Mouse (Mus musculus) intestine, embryonic 16.5 days (tissue): ENCODE results near the gene Nkx3-2. TPM values are rescaled to one million over a fixed set of nuclear protein-coding genes. Genes with fewer than 3 reads are reported as not detected.
A peak's percentile ranks its signal among the peaks of the same experiment; 100 is the strongest.

Experiments used
- ATAC-seq: fragments of 200-750 bp; cut with Nextera tagmentation; 2 replicates; pipeline ENCODE4 v1.8.0; 2017; ENCODE audit warnings: moderate TSS enrichment, moderate library complexity
- H3K27ac ChIP-seq: fragments of 300-500 bp; sonication (generic); 2 replicates; pipeline ENCODE4 v1.5.1; 2014; ENCODE audit warnings: mild to moderate bottlenecking, low read length
- H3K27me3 ChIP-seq: fragments of 300-500 bp; sonication (generic); replicated peaks from 2 replicates; pipeline ENCODE4 v1.6.1; 2014; ENCODE audit warnings: low read length, control low read depth, mixed read lengths; ENCODE audit not compliant: control insufficient read depth, insufficient read depth
- H3K36me3 ChIP-seq: fragments of 300-500 bp; sonication (generic); 2 replicates; pipeline ENCODE4 v1.6.1; 2014; ENCODE audit warnings: low read length, control low read depth; ENCODE audit not compliant: control insufficient read depth, insufficient read depth
- H3K4me1 ChIP-seq: fragments of 300-500 bp; sonication (generic); 2 replicates; pipeline ENCODE4 v1.6.1; 2014; ENCODE audit warnings: low read length, control low read depth, mixed read lengths; ENCODE audit not compliant: control insufficient read depth, insufficient read depth
- H3K4me2 ChIP-seq: fragments of 300-500 bp; sonication (generic); 2 replicates; pipeline ENCODE4 v1.6.1; 2014; ENCODE audit warnings: low read depth, low read length, control low read depth
- H3K4me3 ChIP-seq: fragments of 300-500 bp; sonication (generic); 2 replicates; pipeline ENCODE4 v1.5.1; 2014; ENCODE audit warnings: mild to moderate bottlenecking, low read length
- H3K9ac ChIP-seq: fragments of 300-500 bp; sonication (generic); 2 replicates; pipeline ENCODE4 v1.6.1; 2014; ENCODE audit warnings: low read depth, low read length
- H3K9me3 ChIP-seq: fragments of 300-500 bp; sonication (generic); 2 replicates; pipeline ENCODE4 v1.6.1; 2016; ENCODE audit warnings: low read length, control low read depth; ENCODE audit not compliant: control insufficient read depth
- WGBS: fragments of 180-500 bp; shearing (Covaris S2); extraction: QIAGEN DNeasy Blood & Tissue Kit; methylation state at CpG from one replicate; pipeline ENCODE4 v1.1.7; 2014; 5-methylcytosine and 5-hydroxymethylcytosine counted together
- polyA plus RNA-seq: library from polyadenylated mRNA; unstranded; fragments of >200 nt; fragmentation: Nextera tagmentation; extraction: Ambion mirVana; gene quantifications from 2 replicates; pipeline ENCODE4 v1.2.1, GENCODE M21; 2015

Gene Nkx3-2
- polyA plus RNA-seq, 1 experiment from 2014 or later: 1.5 TPM

DNA sequence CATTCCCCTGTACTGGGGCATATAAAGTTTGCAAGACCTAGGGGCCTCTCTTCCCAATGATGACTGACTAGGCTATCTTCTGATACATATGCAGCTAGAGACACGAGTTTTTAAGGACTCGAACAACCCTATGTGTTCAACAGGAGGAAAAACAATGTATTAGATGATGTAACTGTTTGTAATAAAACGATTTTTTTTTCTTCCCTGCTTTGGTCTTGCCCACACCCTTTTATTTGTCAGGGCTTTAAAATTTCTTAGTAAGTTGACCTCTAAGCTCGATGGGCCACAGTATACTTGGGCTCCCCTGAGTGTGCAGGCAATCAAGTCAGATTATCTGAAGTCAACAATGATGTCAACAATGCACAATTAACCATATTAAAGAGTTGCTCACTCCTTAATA is 7.9 kb downstream of the Nkx3-2 start:
- ATAC-seq: no peak
- Histone ChIP-seq H3K4me1 (peaks cover 7% of the 10 kb centered on the region), H3K27ac (no peak overlapping the region), H3K9ac (no peak overlapping the region), H3K27me3 (peaks cover 66% of the 10 kb centered on the region), H3K4me3 (no peak overlapping the region), H3K36me3 (no peaks in the 10 kb centered on the region), H3K9me3 (no peaks in the 10 kb centered on the region), H3K4me2 (no peak overlapping the region)
- WGBS: 25% methylated on average over 4 of the region's 4 CpGs

DNA sequence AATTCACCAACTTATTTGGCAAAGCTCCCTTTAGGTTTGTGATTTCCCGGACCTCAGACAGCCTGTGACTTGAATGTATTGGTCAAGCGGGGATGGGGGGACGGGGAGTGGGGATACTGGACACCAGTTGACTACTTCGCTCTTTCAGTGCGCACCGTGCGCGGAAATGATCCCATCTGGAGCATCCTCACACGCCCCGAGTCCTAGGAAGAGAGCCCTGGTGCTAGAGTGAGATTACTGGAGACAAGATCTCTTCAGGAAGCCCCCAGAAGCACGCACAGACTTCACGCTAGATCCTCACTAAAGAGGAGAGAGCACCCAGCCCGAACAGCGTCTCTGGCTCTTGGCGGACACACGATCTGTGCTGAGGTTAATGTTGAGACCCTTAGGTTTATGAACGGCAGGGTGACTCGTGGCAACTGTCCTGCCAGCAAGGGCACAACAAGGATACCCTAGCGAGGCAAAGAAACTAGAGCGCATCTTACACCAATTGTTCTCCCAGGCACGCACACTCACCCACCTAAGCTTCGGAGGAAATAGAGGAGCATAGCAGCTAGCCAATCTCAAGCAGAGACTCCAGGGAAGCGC is 8.8 kb downstream of the Nkx3-2 start:
- peaks cover 3% of the 10 kb centered on the region; the same call in 1 of the 2 replicates for H3K4me1 ChIP-seq
- no peaks in the 10 kb centered on the region for H3K9me3 ChIP-seq
- H3K36me3 ChIP-seq: no peaks in the 10 kb centered on the region
- H3K4me3 ChIP-seq: no peak overlapping the region
- peaks cover 64% of the 10 kb centered on the region for H3K27me3 ChIP-seq
- no peak for ATAC-seq
- H3K4me2 ChIP-seq: peak overlapping the region; percentile 37; the same call in 1 of the 2 replicates
- H3K9ac ChIP-seq: no peak overlapping the region
- WGBS: 8% methylated on average over 23 of the region's 23 CpGs
- H3K27ac ChIP-seq: no peak overlapping the region

DNA sequence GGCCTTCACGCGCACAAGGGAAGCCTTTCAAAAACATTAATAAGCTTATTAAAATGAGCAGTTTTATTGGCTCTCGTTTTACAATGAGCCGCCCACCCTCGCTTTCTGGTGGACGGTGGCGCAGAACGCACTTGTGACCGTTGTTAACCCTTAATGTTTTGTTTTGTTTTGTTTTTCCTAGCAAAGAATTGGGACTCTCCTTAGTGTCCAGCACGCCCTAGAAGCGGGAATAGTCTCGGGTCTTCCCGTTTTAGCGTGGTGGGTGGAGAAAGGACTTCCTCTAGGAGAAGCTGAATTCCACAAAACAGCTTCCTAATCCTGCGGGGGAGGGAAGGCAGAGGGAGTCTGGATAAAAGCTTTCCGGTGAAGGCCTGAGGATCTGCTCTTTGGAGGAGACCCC is 9.5 kb downstream of the Nkx3-2 start:
- Histone ChIP-seq H3K9me3 (no peaks in the 10 kb centered on the region), H3K27me3 (peaks cover 64% of the 10 kb centered on the region), H3K36me3 (no peaks in the 10 kb centered on the region), H3K27ac (no peak overlapping the region), H3K4me3 (peak overlapping the region; percentile 22), H3K4me1 (peaks cover 3% of the 10 kb centered on the region; the same call in 1 of the 2 replicates), H3K9ac (0 out of 2 replicates have a peak overlapping the region, but pooled peaks have one; percentile 19), H3K4me2 (peak overlapping the region; percentile 37)
- 3% methylated on average over 16 of the region's 16 CpGs for WGBS
- no peak for ATAC-seq

DNA sequence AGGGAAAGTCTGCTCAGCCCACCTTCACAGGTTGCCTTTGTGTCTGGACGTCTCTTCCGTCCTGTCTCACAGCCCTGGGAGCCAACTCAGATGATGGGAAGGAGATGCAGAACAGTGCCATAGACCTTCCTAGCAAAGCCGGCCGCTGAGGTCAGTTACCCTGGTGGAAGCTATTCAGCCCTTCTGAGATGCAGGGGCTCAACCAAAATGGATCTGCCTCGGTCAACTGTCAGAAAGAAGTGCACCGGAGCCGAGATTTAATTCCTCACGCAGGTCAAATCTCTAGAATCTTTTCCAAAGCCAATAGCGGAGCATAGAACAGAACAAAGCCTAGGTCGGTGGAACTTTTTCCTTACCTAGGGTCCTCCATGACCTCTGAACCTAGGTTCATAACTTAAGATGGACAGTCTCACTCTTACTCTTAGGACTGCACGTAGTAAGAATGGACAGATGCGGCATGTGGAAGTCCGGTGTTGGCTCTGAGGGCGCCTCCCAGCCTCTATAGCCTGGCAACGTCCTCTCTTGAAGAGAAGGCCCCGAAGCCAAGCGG is 10.0 kb downstream of the Nkx3-2 start:
- no peak overlapping the region for H3K27ac ChIP-seq
- peaks cover 3% of the 10 kb centered on the region; the same call in 1 of the 2 replicates for H3K4me1 ChIP-seq
- no peak for ATAC-seq
- 0 out of 2 replicates have a peak overlapping the region, but pooled peaks have one; percentile 19 for H3K9ac ChIP-seq
- H3K36me3 ChIP-seq: no peaks in the 10 kb centered on the region
- H3K4me3 ChIP-seq: peak overlapping the region; percentile 22
- H3K4me2 ChIP-seq: peak overlapping the region; percentile 37
- WGBS: 9% methylated on average over 17 of the region's 17 CpGs
- peaks cover 60% of the 10 kb centered on the region for H3K27me3 ChIP-seq
- no peaks in the 10 kb centered on the region for H3K9me3 ChIP-seq

DNA sequence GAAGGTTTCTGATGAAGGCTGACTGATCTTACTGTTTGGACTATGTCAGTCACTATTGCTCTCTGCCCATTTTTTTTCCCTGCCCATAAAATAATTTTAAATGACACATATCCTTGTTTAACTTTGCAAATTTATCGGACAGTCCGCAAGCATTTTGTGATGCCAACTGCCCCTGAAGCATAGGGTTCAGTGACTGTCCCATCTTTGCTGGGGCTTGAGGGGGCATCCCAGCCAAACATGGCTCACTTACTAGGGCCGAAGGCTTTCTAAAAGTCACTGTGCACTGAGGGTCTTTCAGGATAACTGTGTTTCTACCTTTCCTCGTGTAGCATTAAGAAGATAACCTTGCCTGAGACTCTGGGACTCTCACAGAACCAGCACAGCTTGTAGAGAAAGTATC is 11.6 kb downstream of the Nkx3-2 start:
- H3K4me1 ChIP-seq: peaks cover 3% of the 10 kb centered on the region; the same call in 1 of the 2 replicates
- WGBS: 40% methylated on average over 4 of the region's 4 CpGs
- no peaks in the 10 kb centered on the region for H3K9me3 ChIP-seq
- no peak overlapping the region for H3K4me3 ChIP-seq
- no peak overlapping the region for H3K27ac ChIP-seq
- no peak overlapping the region for H3K4me2 ChIP-seq
- H3K9ac ChIP-seq: no peak overlapping the region
- no peak for ATAC-seq
- peaks cover 51% of the 10 kb centered on the region for H3K27me3 ChIP-seq
- H3K36me3 ChIP-seq: no peaks in the 10 kb centered on the region

DNA sequence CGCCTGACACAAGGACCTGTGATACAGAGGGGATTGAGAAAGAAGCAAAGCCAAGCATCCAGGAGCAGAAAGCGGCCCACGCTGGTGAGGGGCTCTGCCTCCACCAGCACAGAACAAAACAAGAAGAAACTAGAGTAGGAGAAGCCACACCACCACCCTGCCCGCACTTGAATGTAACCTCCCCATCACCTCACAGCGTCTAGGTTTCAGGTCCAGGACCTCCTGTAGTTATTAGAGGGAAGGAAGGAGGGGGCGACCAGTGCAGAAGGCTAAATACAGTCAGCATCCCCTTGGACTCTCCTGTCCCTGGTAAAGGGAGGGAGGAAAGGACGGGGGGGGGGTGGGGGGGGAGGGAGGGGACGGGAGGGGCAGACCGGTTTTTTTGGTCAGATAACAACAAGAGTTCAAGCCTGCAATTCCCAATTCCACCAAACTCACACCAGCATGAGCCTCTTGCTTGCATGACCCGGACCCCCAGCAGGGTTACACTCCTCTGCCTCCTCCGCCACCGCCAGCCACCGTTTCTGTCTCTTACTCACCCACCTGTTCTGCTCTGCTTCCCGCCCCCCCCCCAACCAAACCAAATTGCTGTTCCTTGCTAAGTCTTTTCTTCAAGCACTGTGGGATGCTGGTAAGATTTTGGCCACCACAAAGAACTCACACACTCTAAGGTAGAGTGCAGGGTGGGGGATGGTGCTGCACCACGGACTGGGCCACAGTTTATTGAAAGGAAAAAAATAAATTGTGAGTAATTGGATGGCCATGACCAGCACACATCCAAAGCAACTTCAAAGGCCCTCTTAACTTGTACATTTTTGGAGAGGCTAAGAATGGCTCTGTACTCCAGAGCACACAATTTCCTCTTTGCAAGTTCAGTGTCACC is 19.2 kb downstream of the Nkx3-2 start:
- ATAC-seq: no peak
- no peak overlapping the region for H3K27ac ChIP-seq
- peaks cover 15% of the 10 kb centered on the region; the same call in 1 of the 2 replicates for H3K27me3 ChIP-seq

DNA sequence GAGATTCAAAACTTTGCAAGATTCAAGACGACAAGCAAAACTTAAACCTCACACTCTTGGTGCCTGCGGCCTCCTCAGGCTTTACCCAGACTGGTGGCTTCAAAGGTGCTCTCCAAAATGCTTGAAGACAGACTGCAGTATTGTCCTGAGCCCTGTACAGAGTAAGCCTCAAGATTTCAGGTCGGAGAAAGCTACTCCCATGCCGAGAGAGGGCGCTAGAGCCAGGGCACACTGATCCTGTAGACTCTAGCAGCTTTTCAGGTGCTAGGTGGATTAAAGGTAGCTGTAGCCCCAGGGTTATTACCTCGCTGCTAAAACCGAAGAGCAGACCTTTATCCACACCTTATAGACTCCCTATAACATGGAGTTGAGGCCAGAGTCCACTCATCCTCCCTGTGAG is 20.1 kb downstream of the Nkx3-2 start:
- WGBS: 18% methylated on average over 7 of the region's 7 CpGs

More for the DNA sequence above, 19.2 kb downstream of the Nkx3-2 start:
- Histone ChIP-seq H3K36me3 (no peaks in the 10 kb centered on the region), H3K4me3 (no peak overlapping the region), H3K9ac (no peak overlapping the region), H3K4me1 (no peaks in the 10 kb centered on the region), H3K9me3 (no peaks in the 10 kb centered on the region), H3K4me2 (no peak overlapping the region)
- WGBS: 11% methylated on average over 12 of the region's 15 CpGs

DNA sequence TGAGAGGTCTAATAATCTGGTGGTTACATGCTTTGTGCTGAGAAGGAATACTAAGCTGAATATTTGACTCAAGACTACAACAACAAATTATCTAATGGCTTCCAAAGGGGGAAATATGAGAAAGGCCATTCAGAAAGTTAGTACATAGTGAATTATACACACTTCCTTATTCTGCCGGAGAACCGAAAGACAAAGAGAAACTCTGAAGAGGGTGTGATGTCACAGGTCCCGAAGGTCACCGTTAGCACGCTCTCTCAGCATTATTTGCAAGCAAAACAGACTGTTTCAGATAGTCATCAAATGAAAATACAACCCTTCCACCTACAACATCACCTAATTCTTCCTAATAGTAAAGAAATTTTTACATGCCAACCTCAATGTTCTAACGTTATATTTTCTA is 25.5 kb downstream of the Nkx3-2 start:
- Histone ChIP-seq H3K27ac (no peak overlapping the region), H3K36me3 (no peaks in the 10 kb centered on the region), H3K4me2 (no peak overlapping the region), H3K9me3 (no peaks in the 10 kb centered on the region), H3K4me3 (no peak overlapping the region), H3K4me1 (no peaks in the 10 kb centered on the region), H3K9ac (no peak overlapping the region), H3K27me3 (0 out of 2 replicates have a peak, but pooled peaks cover 3% of the 10 kb centered on the region)
- WGBS: 67% methylated on average over 6 of the region's 6 CpGs
- ATAC-seq: no peak

More for the DNA sequence above, 20.1 kb downstream of the Nkx3-2 start:
- H3K27ac ChIP-seq: no peak overlapping the region
- H3K9ac ChIP-seq: no peak overlapping the region
- H3K4me1 ChIP-seq: no peaks in the 10 kb centered on the region
- no peak overlapping the region for H3K4me2 ChIP-seq
- H3K4me3 ChIP-seq: no peak overlapping the region
- H3K36me3 ChIP-seq: no peaks in the 10 kb centered on the region
- peaks cover 13% of the 10 kb centered on the region; the same call in 1 of the 2 replicates for H3K27me3 ChIP-seq
- no peaks in the 10 kb centered on the region for H3K9me3 ChIP-seq
- no peak for ATAC-seq

DNA sequence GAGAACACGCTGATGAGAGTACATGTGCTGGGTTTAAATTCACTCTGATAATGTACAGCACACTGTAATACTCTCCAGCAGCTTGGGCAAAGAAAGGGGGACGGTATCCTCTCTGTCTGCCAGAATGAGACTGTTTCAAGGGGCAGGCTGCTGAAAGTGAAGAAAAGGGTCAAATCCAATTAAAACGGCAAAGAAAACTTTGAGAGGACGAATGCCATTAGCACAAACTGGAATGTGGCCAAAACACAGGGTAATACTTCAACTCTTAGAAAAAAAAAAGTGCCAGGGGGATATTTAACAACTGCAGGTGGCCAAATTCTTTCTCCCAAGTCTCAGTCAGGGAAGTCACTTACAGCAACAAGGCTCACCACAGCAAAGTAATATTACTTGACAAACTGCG is 27.3 kb downstream of the Nkx3-2 start:
- 51% methylated on average over 5 of the region's 5 CpGs for WGBS
- no peaks in the 10 kb centered on the region for H3K36me3 ChIP-seq
- ATAC-seq: no peak
- no peak overlapping the region for H3K4me2 ChIP-seq
- H3K27ac ChIP-seq: no peak overlapping the region
- H3K4me3 ChIP-seq: no peak overlapping the region
- H3K4me1 ChIP-seq: no peaks in the 10 kb centered on the region
- H3K9ac ChIP-seq: no peak overlapping the region
- no peaks in the 10 kb centered on the region for H3K27me3 ChIP-seq
- H3K9me3 ChIP-seq: no peaks in the 10 kb centered on the region
